Comparison of ENCODE assay signal across 8 mouse cellular contexts in the genomic region with DNA sequence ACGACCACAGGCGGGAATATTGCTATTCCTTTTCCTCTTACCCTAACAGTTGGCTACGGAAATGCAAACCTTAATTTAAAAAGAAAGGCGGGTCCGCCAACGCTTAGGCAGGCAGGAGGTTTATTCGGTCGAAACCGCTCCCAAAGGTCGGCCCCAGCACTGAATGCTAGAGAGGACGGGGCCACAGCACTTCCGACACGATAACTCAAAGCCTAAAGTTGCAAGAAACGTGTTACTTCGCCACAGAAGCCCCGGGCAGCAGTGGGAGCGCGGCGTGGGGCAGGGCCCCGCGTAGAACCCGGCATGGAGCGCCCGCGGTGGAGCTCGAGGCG. TPM values are rescaled to one million over a fixed set of nuclear protein-coding genes. Genes with fewer than 3 reads are reported as not detected.
A peak's percentile ranks its signal among the peaks of the same experiment; 100 is the strongest.
DNase-seq lines count a peak whose midpoint lies in the region; ATAC-seq and TF ChIP-seq lines count a peak whose summit lies in the region.

No protein-coding gene starts in this region.

- H3K27me3 ChIP-seq in heart, adult 2 months (ENCODE audit: control insufficient read depth, insufficient read depth, low read length), result no peaks in the 10 kb centered on the region
- no peaks in the 10 kb centered on the region for H3K27me3 ChIP-seq in forebrain, embryonic 10.5 days (ENCODE audit: poor library complexity, severe bottlenecking)
- no peaks in the 10 kb centered on the region for H3K27me3 ChIP-seq in liver, embryonic 14.5 days (ENCODE audit: control insufficient read depth, insufficient read depth, low read length)

- no peaks in the 10 kb centered on the region for H3K9me3 ChIP-seq in forebrain, embryonic 10.5 days
- H3K9me3 ChIP-seq in liver, embryonic 14.5 days (ENCODE audit: control insufficient read depth, low read length), result no peaks in the 10 kb centered on the region

- H3K4me3 ChIP-seq in heart, adult 2 months, result peak overlapping the region; percentile 94
- H3K4me3 ChIP-seq in forebrain, embryonic 10.5 days, result peak overlapping the region; percentile 75
- H3K4me3 ChIP-seq in liver, embryonic 14.5 days (ENCODE audit: insufficient read depth in 1 of 2, low read depth in 2 of 2, low read length in 2 of 2), result peak overlapping the region; percentile 78 to 87

- WGBS in heart, adult 2 months, result under 1% methylated on average over 27 of the region's 27 CpGs
- WGBS in forebrain, embryonic 10.5 days, result under 1% methylated on average over 27 of the region's 27 CpGs
- WGBS in liver, embryonic 14.5 days (ENCODE audit: insufficient replicate concordance), result under 1% methylated on average over 27 of the region's 27 CpGs

- no peak for DNase-seq in heart, adult 2 months
- no peak for DNase-seq in heart, postnatal 36 days
- peak; percentile 23 for DNase-seq in 3T3-L1 (ENCODE audit: low read depth, low spot score)
- no peak for DNase-seq in forebrain, embryonic 10.5 days (ENCODE audit: extremely low spot score, low spot score)
- DNase-seq in liver, embryonic 14.5 days (ENCODE audit: low read depth in 3 of 3, low spot score in 3 of 3), result no peak
- DNase-seq in testis, postnatal 10 days (ENCODE audit: low spot score), result peak; percentile 55
- no peak for DNase-seq in cerebellum, postnatal 25 days
- no peak for DNase-seq in layer of hippocampus, postnatal 36 days

- intact Hi-C loops in heart, adult 2 months (cut with DNase I), result loop anchor here (5.0 to 10.0 kb wide), 4 partner anchors 91 to 643 kb away; no protein-coding TSS in a partner anchor
- intact Hi-C loops in heart, postnatal 36 days (cut with DNase I), result loop anchor here (2.0 to 5.0 kb wide), 3 partner anchors 19 to 146 kb away; no protein-coding TSS in a partner anchor

- TF ChIP-seq CTCF in heart, adult 2 months (IDR thresholded peaks at IDR 0.05), result no peak
- TF ChIP-seq CTCF in liver, embryonic 14.5 days (IDR thresholded peaks at IDR 0.05; ENCODE audit: low read depth), result no peak

- H3K9ac ChIP-seq in heart, adult 2 months (ENCODE audit: low read depth, low read length), result peak overlapping the region; percentile 95
- peak overlapping the region; percentile 87 for H3K9ac ChIP-seq in liver, embryonic 14.5 days (replicated peaks)

- no peak for ATAC-seq in liver, embryonic 14.5 days (ENCODE audit: insufficient read depth)

- H3K36me3 ChIP-seq in heart, adult 2 months (ENCODE audit: control insufficient read depth, insufficient read depth, low read length), result peaks cover 16% of the 10 kb centered on the region
- H3K36me3 ChIP-seq in forebrain, embryonic 10.5 days (replicated peaks), result peaks cover 43% of the 10 kb centered on the region
- H3K36me3 ChIP-seq in liver, embryonic 14.5 days (replicated peaks; ENCODE audit: control insufficient read depth, insufficient read depth, low read depth), result peaks cover 33% of the 10 kb centered on the region

- H3K4me1 ChIP-seq in heart, adult 2 months (ENCODE audit: control insufficient read depth, insufficient read depth, low read length), result peaks cover 9% of the 10 kb centered on the region
- H3K4me1 ChIP-seq in forebrain, embryonic 10.5 days, result peaks cover 21% of the 10 kb centered on the region
- H3K4me1 ChIP-seq in liver, embryonic 14.5 days (replicated peaks; ENCODE audit: control insufficient read depth in 2 of 2, insufficient read depth in 2 of 2, low read length in 1 of 2), result peaks cover 12 to 17% of the 10 kb centered on the region in 2 experiments

- H3K79me2 ChIP-seq in heart, adult 2 months (replicated peaks; ENCODE audit: control insufficient read depth, insufficient read depth, low read length), result peaks cover 4% of the 10 kb centered on the region; the same call in 1 of the 2 replicates

- no peak for TF ChIP-seq EP300 in heart, adult 2 months (IDR thresholded peaks at IDR 0.05; ENCODE audit: insufficient read depth, low read depth, low read length)
- no peak for TF ChIP-seq EP300 in liver, embryonic 14.5 days (IDR thresholded peaks at IDR 0.05; ENCODE audit: low read depth)

- no peak for TF ChIP-seq POLR2A in heart, adult 2 months (IDR thresholded peaks at IDR 0.05; ENCODE audit: insufficient read depth, low read depth, low read length)

- H3K27ac ChIP-seq in heart, adult 2 months, result peak overlapping the region; percentile 92
- peak overlapping the region; percentile 96 for H3K27ac ChIP-seq in forebrain, embryonic 10.5 days
- H3K27ac ChIP-seq in liver, embryonic 14.5 days, result peak overlapping the region; percentile 27

- H3K4me2 ChIP-seq in liver, embryonic 14.5 days (ENCODE audit: low read depth), result peak overlapping the region; percentile 96

RNA-seq across cellular contexts. Expression of gene U2af1, which starts 0.6 kb away (rescaled TPM):
- total RNA-seq in heart, adult 2 months (2021), result 10 to 100 TPM; 71.9 to 72.5 TPM
- 32.6 and 52.6 TPM in 2 replicates for polyA plus RNA-seq in heart, adult 2 months (2012; rRNA removed)
- 10 to 100 TPM; 69.0 to 71.9 TPM for total RNA-seq in heart, postnatal 36 days (2021)
- polyA plus RNA-seq in forebrain, embryonic 10.5 days (2016; fragmentation: Nextera tagmentation; extraction: Ambion mirVana), result 529 and 553 TPM in 2 replicates
- 90.4 and 145 TPM in 2 replicates for polyA plus RNA-seq in liver, embryonic 14.5 days (2012; rRNA removed)
- 83.3 and 83.8 TPM in 2 replicates for polyA plus RNA-seq in liver, embryonic 14.5 days (2014; fragmentation: Nextera tagmentation; extraction: Ambion mirVana)
- total RNA-seq in layer of hippocampus, postnatal 36 days (2021), result 100 to 1,000 TPM; 127 to 134 TPM

RNA-seq across cellular contexts. Expression of gene Cryaa, which starts 19.5 kb away (rescaled TPM):
- total RNA-seq in heart, adult 2 months (2021), result not detected
- polyA plus RNA-seq in heart, adult 2 months (2012; rRNA removed), result 0.31 TPM in 1 of 2 replicates, not detected in the other
- total RNA-seq in heart, postnatal 36 days (2021), result not detected
- polyA plus RNA-seq in forebrain, embryonic 10.5 days (2016; fragmentation: Nextera tagmentation; extraction: Ambion mirVana), result 0.16 TPM in 1 of 2 replicates, not detected in the other
- polyA plus RNA-seq in liver, embryonic 14.5 days (2012; rRNA removed), result not detected in 2 replicates
- not detected in 2 replicates for polyA plus RNA-seq in liver, embryonic 14.5 days (2014; fragmentation: Nextera tagmentation; extraction: Ambion mirVana)
- under 1 TPM in 1 of 2 experiments, not detected in 1; 0.40 TPM for total RNA-seq in layer of hippocampus, postnatal 36 days (2021)

RNA-seq across cellular contexts. Expression of gene Cbs, which starts 21.1 kb away (rescaled TPM):
- total RNA-seq in heart, adult 2 months (2021), result 1 to 10 TPM; 2.4 to 7.0 TPM
- 0.94 and 1.3 TPM in 2 replicates for polyA plus RNA-seq in heart, adult 2 months (2012; rRNA removed)
- total RNA-seq in heart, postnatal 36 days (2021), result 1 to 10 TPM; 3.0 to 3.6 TPM
- polyA plus RNA-seq in forebrain, embryonic 10.5 days (2016; fragmentation: Nextera tagmentation; extraction: Ambion mirVana), result 2.1 and 2.3 TPM in 2 replicates
- polyA plus RNA-seq in liver, embryonic 14.5 days (2012; rRNA removed), result 14.6 and 15.7 TPM in 2 replicates
- 13.1 and 14.9 TPM in 2 replicates for polyA plus RNA-seq in liver, embryonic 14.5 days (2014; fragmentation: Nextera tagmentation; extraction: Ambion mirVana)
- total RNA-seq in layer of hippocampus, postnatal 36 days (2021), result 10 to 100 TPM; 61.0 to 66.6 TPM

Comparison
In these comparisons a context has a peak if more than half of its experiments do, and no peak if none do; other contexts are left out.
1. DNase-seq: peak in 3T3-L1 (single experiment) and testis, postnatal 10 days (single experiment); none in heart, adult 2 months (0 of 2), heart, postnatal 36 days (0 of 2), forebrain, embryonic 10.5 days (single experiment), liver, embryonic 14.5 days (0 of 3), cerebellum, postnatal 25 days (0 of 2) and layer of hippocampus, postnatal 36 days (0 of 2).
2. H3K27ac ChIP-seq: peak in every context shown above with its lines; median percentile 96 in forebrain, embryonic 10.5 days; 92 in heart, adult 2 months; 27 in liver, embryonic 14.5 days.
3. RNA of gene Cbs, which starts 21.1 kb away (total RNA-seq): 61.0 to 66.6 TPM in layer of hippocampus, postnatal 36 days; 2.4 to 7.0 TPM in heart, adult 2 months and 3.0 to 3.6 TPM in heart, postnatal 36 days; every median in the first group is over 4 times any median in the second.
4. Peak in every context shown above with its lines, with median percentiles within 50 percentile points of each other: H3K4me3 ChIP-seq.